Mouse (Mus musculus): ENCODE measurements around the gene Ttyh2. TPM values are rescaled to one million over a fixed set of nuclear protein-coding genes. Genes with fewer than 3 reads are reported as not detected.

The Ttyh2 gene
- polyA plus RNA-seq (2017; shearing (Covaris generic)) = 3.0 TPM

DNA sequence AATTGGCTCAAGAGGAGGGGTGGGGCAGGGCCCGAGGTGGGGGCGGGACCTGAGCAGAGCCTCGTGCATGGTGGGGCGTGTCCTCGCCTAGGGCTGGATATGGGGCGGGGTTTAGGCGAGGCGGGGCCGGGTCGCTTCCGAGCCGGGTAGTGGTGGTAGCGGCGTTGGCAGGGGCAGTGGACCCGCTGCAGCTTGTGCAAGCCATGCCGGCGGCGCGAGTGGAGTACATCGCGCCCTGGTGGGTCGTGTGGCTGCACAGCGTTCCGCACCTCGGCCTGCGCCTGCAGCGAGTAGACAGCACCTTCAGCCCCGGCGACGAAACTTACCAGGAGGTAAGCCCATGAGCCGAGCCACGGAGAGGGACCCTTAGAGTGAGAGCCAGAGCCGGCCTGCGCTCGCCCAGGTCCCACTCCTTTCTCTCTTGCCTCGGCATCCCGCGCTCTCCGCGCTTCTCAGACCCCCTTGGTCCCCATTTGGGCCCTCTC, at the start of gene Ttyh2:
Gene Ttyh2 (plus strand): TSS at position 91 of the 485 bp plus-strand sequence.

GRCm38 (mm10) chr11:114668301-114668710, 6.9 kb upstream of the Ttyh2 start, which contains the start of gene Rpl38:
Rpl38 (plus strand) TSS chr11:114668524.

GRCm38 (mm10) chr11:114726965-114727825, 52.0 kb downstream of the Ttyh2 start, which contains the start of gene Dnaic2:
Dnaic2 (plus strand) TSS chr11:114727408.

GRCm38 (mm10) chr11:114764820-114765818, 89.9 kb downstream of the Ttyh2 start, which contains the start of gene Kif19a:
Kif19a (plus strand) TSS chr11:114765388.

Other genes with a start within 250 kb of the Ttyh2 start
- 473 TPM for gene Rpl38, start 6.9 kb upstream of the Ttyh2 start, polyA plus RNA-seq (2017; shearing (Covaris generic))
- not detected for gene Dnaic2, start 52.0 kb downstream of the Ttyh2 start, polyA plus RNA-seq (2017; shearing (Covaris generic))
- 0.15 TPM for gene Kif19a, start 90.0 kb downstream of the Ttyh2 start, polyA plus RNA-seq (2017; shearing (Covaris generic))
- not detected for gene Btbd17, start 120.5 kb downstream of the Ttyh2 start, polyA plus RNA-seq (2017; shearing (Covaris generic))
- not detected for gene Gpr142, start 123.5 kb downstream of the Ttyh2 start, polyA plus RNA-seq (2017; shearing (Covaris generic))
- 0.20 TPM for gene Gprc5c, start 175.7 kb downstream of the Ttyh2 start, polyA plus RNA-seq (2017; shearing (Covaris generic))
- 1.3 TPM for gene Cd300a, start 214.6 kb downstream of the Ttyh2 start, polyA plus RNA-seq (2017; shearing (Covaris generic))

Data from inflammation-experienced regulatory T-cells, adult 16 weeks (primary cell).